Mouse (Mus musculus): ENCODE measurements around the gene Gm7257. TPM values are rescaled to one million over a fixed set of nuclear protein-coding genes. Genes with fewer than 3 reads are reported as not detected.

Gene Gm7257
- not detected in 2 replicates for polyA plus RNA-seq (2014; fragmentation: Nextera tagmentation; extraction: Ambion mirVana)

DNA sequence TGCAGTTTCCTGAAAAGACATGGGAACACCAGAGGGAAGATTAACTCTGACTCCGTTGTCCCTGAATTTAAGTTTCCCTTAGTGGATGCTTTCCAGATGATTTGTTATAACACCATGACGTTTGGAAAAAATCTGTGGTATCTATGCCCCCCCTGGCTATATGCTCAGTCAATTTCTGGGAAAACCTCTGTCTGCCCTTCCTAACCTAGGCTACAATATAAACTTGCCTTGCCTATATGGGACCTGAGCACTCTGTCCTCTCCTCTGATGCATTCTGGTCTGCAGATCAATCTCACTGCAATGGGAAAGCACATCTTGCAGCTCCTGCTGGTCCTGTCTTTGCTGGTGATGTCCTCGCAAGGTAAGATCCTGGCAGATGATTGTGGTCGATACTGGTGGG lies at the start of gene Gm7257:
Gene Gm7257, plus strand, starts transcription at position 301 of the 400 bp plus-strand sequence.
- Histone ChIP-seq H3K36me3 (ENCODE audit: control insufficient read depth, insufficient read depth, low read length) (no peaks in the 10 kb centered on the region), H3K4me3 (ENCODE audit: low read depth, low read length) (no peak within 1 kb of the TSS), H3K9me3 (ENCODE audit: control insufficient read depth, low read length) (peaks cover 3% of the 10 kb centered on the region; the same call in 1 of the 2 replicates), H3K27me3 (ENCODE audit: control insufficient read depth, insufficient read depth, low read length) (no peaks in the 10 kb centered on the region), H3K27ac (ENCODE audit: low read depth, low read length) (no peak within 1 kb of the TSS), H3K4me2 (ENCODE audit: low read depth) (no peak within 1 kb of the TSS), H3K9ac (ENCODE audit: low read length) (no peak within 1 kb of the TSS), H3K4me1 (ENCODE audit: control insufficient read depth, insufficient read depth, low read length) (no peaks in the 10 kb centered on the region)
- ATAC-seq (ENCODE audit: insufficient read depth, low FRiP score, low TSS enrichment) (no peak), DNase-seq (ENCODE audit: low spot score) (no peak)
- WGBS = 75% methylated on average over 4 of the region's 4 CpGs

DNA sequence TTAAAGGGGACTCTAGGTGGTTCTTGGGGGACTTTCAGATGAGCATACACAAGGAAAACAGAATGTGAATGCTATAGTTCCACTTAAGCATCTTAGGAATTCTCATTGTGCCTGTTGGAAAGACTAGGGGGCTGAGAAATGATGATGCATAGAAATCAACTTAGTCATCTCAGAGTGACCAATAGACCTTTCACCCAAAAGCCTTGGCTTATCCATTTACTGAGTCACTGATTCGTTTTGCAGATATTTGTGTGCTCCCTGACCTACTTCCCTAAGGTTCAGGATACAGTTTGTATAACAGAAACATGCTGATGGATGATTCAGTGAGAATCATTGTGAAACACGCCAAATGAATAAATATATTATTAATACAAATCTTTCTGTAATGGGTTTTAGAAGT lies 28.7 kb upstream of the Gm7257 start:
- H3K9ac ChIP-seq (ENCODE audit: low read length) = no peak overlapping the region
- no peak for DNase-seq (ENCODE audit: low spot score)
- no peaks in the 10 kb centered on the region for H3K4me1 ChIP-seq (ENCODE audit: control insufficient read depth, insufficient read depth, low read length)
- H3K4me3 ChIP-seq (ENCODE audit: low read depth, low read length) = no peak overlapping the region
- H3K4me2 ChIP-seq (ENCODE audit: low read depth) = no peak overlapping the region
- 55% methylated on average over 2 of the region's 2 CpGs for WGBS
- H3K27me3 ChIP-seq (ENCODE audit: control insufficient read depth, insufficient read depth, low read length) = no peaks in the 10 kb centered on the region
- H3K27ac ChIP-seq (ENCODE audit: low read depth, low read length) = no peak overlapping the region
- ATAC-seq (ENCODE audit: insufficient read depth, low FRiP score, low TSS enrichment) = no peak
- peaks cover 6% of the 10 kb centered on the region for H3K9me3 ChIP-seq (ENCODE audit: control insufficient read depth, low read length)
- no peaks in the 10 kb centered on the region for H3K36me3 ChIP-seq (ENCODE audit: control insufficient read depth, insufficient read depth, low read length)

DNA sequence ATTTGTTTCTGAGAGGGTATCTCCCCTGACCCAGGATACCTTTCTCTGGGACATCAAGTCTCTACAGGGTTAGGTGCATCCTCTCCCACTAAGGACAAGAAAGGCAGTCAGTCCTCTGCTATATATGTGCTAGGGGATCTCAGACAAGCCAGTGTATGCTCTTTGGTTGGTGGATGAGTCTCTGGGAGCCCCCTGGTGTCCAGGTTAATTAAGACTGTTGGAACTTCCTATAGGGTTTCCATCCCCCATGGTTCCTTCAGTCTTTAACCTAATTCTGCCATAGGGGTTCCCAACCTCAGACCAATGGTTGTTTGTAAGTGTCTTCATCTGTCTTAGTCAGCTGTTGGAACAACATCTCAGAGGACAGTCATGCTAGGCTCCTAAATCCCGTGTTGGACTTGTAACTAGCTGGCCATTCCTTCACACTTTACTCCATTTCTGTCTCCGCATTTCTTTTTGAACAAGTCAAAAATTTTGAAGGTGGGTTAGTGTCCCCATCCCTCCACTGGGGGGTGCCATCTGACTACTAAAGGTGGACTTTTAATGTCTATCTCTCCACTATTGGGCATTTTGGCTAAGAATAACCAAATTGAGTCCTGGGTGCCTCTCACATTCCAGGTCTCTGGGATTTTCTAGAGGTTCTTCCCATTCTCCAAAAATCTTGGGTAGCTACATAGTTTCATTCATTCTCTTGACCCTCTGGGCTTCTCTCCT lies 3.5 kb downstream of the Gm7257 start:
- Histone ChIP-seq H3K9me3 (ENCODE audit: control insufficient read depth, low read length) (peaks cover 3% of the 10 kb centered on the region; the same call in 1 of the 2 replicates), H3K27me3 (ENCODE audit: control insufficient read depth, insufficient read depth, low read length) (no peaks in the 10 kb centered on the region), H3K9ac (ENCODE audit: low read length) (no peak overlapping the region), H3K4me2 (ENCODE audit: low read depth) (no peak overlapping the region), H3K4me1 (ENCODE audit: control insufficient read depth, insufficient read depth, low read length) (no peaks in the 10 kb centered on the region), H3K4me3 (ENCODE audit: low read depth, low read length) (no peak overlapping the region), H3K27ac (ENCODE audit: low read depth, low read length) (no peak overlapping the region), H3K36me3 (ENCODE audit: control insufficient read depth, insufficient read depth, low read length) (no peaks in the 10 kb centered on the region)
- WGBS = 51% methylated on average over 2 of the region's 2 CpGs
- ATAC-seq (ENCODE audit: insufficient read depth, low FRiP score, low TSS enrichment) (no peak), DNase-seq (ENCODE audit: low spot score) (no peak)

- WGBS = 75% methylated on average over 3 of the region's 3 CpGs
- H3K9ac ChIP-seq (ENCODE audit: low read length) = no peak within 1 kb of the TSS
- no peak within 1 kb of the TSS for H3K27ac ChIP-seq (ENCODE audit: low read depth, low read length)
- H3K4me1 ChIP-seq (ENCODE audit: control insufficient read depth, insufficient read depth, low read length) = no peaks in the 10 kb centered on the region
- ATAC-seq (ENCODE audit: insufficient read depth, low FRiP score, low TSS enrichment) (no peak), DNase-seq (ENCODE audit: low spot score) (no peak)
- H3K36me3 ChIP-seq (ENCODE audit: control insufficient read depth, insufficient read depth, low read length) = no peaks in the 10 kb centered on the region
- H3K4me2 ChIP-seq (ENCODE audit: low read depth) = no peak within 1 kb of the TSS
- no peaks in the 10 kb centered on the region for H3K27me3 ChIP-seq (ENCODE audit: control insufficient read depth, insufficient read depth, low read length)
- H3K4me3 ChIP-seq (ENCODE audit: low read depth, low read length) = no peak within 1 kb of the TSS
- no peaks in the 10 kb centered on the region for H3K9me3 ChIP-seq (ENCODE audit: control insufficient read depth, low read length)
These were observed 43.7 kb downstream of the Gm7257 start, which contains the start of gene Gm9513 for GRCm38 (mm10) chr9:36475338-36475737. Gene Gm9513, plus strand, starts transcription at chr9:36475638.

Other genes starting within 250 kb of the Gm7257 start
- gene Gm9513, start 43.8 kb downstream of the Gm7257 start, polyA plus RNA-seq (2014; fragmentation: Nextera tagmentation; extraction: Ambion mirVana) = not detected in 2 replicates
- not detected in 2 replicates for gene Gm5615, start 110.1 kb downstream of the Gm7257 start, polyA plus RNA-seq (2014; fragmentation: Nextera tagmentation; extraction: Ambion mirVana)
- not detected in 2 replicates for gene Gm17689, start 150.8 kb downstream of the Gm7257 start, polyA plus RNA-seq (2014; fragmentation: Nextera tagmentation; extraction: Ambion mirVana)
- gene A630095E13Rik, start 211.5 kb downstream of the Gm7257 start, polyA plus RNA-seq (2014; fragmentation: Nextera tagmentation; extraction: Ambion mirVana) = not detected in 2 replicates

All from neural tube, embryonic 11.5 days (tissue).